Mouse (Mus musculus) MEL (cell line): ENCODE data around the gene Slc22a7.
A peak's percentile ranks its signal among the peaks of the same experiment; 100 is the strongest.

Experiments used
- CHD1 ChIP-seq: IDR thresholded peaks from 2 replicates; pipeline ENCODE4 v1.6.1; 2012; ENCODE audit warnings: low read depth, mild to moderate bottlenecking, inconsistent platforms, low read length, improper control_type of control experiment
- CHD2 ChIP-seq: IDR thresholded peaks from 2 replicates; pipeline ENCODE4 v1.6.1; 2011; ENCODE audit warnings: low read length, improper control_type of control experiment
- CTCF ChIP-seq, 3 experiments: IDR thresholded peaks in 2 of 3; conservative IDR thresholded peaks in 1 of 3; 2 replicates each; pipeline ENCODE4 v1.5.1; 2011 to 2012; ENCODE audit warnings: low read length in 3 of 3, low read depth in 2 of 3, mild to moderate bottlenecking in 2 of 3, improper control_type of control experiment in 1 of 3, inconsistent platforms in 1 of 3, mixed read lengths in 1 of 3, moderate library complexity in 1 of 3; ENCODE audit not compliant: control insufficient read depth in 1 of 3, insufficient read depth in 1 of 3, poor library complexity in 1 of 3, severe bottlenecking in 1 of 3
- GATA1 ChIP-seq: IDR thresholded peaks from 2 replicates; pipeline ENCODE4 v1.6.1; 2011; ENCODE audit warnings: low read depth, low read length, improper control_type of control experiment
- MAFK ChIP-seq: IDR thresholded peaks from 2 replicates; pipeline ENCODE4 v1.6.1; 2011; ENCODE audit warnings: low read depth, mild to moderate bottlenecking, low read length, improper control_type of control experiment, borderline replicate concordance
- MAX ChIP-seq: IDR thresholded peaks from 2 replicates; pipeline ENCODE4 v1.6.1; 2011; ENCODE audit warnings: low read length, improper control_type of control experiment
- MEF2A ChIP-seq: IDR thresholded peaks from 2 replicates; pipeline ENCODE4 v1.6.1; 2014; ENCODE audit warnings: low read depth, mild to moderate bottlenecking, inconsistent platforms, low read length, improper control_type of control experiment; ENCODE audit not compliant: poor library complexity, insufficient replicate concordance, severe bottlenecking; ENCODE audit errors: extremely low read depth
- POLR2A ChIP-seq, 2 experiments: IDR thresholded peaks; 2 replicates each; pipeline ENCODE4 v1.6.1; 2011 to 2012; ENCODE audit warnings: low read length in 2 of 2, mild to moderate bottlenecking in 2 of 2, control low read depth in 1 of 2, improper control_type of control experiment in 1 of 2, low read depth in 1 of 2, moderate library complexity in 1 of 2; ENCODE audit not compliant: control insufficient read depth in 1 of 2, insufficient read depth in 1 of 2, poor library complexity in 1 of 2
- POLR2AphosphoS2 ChIP-seq: IDR thresholded peaks from 2 replicates; pipeline ENCODE4 v1.6.1; 2011; ENCODE audit warnings: low read length, improper control_type of control experiment
- TBP ChIP-seq: IDR thresholded peaks from 2 replicates; pipeline ENCODE4 v1.8.0; 2011; ENCODE audit warnings: low read depth, low read length, improper control_type of control experiment

- TF ChIP-seq CTCF (IDR thresholded peaks at IDR 0.05 in 2 of 3, conservative IDR thresholded peaks at IDR 0.05 in 1 of 3; ENCODE audit: control insufficient read depth in 1 of 3, insufficient read depth in 1 of 3, low read depth in 2 of 3, low read length in 3 of 3, poor library complexity in 1 of 3, severe bottlenecking in 1 of 3) (no peak), MEF2A (no peak), TBP (0 out of 2 replicates have a peak, but pooled peaks have one; percentile 27), POLR2AphosphoS2 (peak; percentile 86; the same call in 1 of the 2 replicates), GATA1 (no peak), POLR2A (IDR thresholded peaks at IDR 0.05; ENCODE audit: control insufficient read depth in 1 of 2, insufficient read depth in 1 of 2, low read depth in 1 of 2, low read length in 2 of 2, poor library complexity in 1 of 2) (peak; percentile 97 to 98), MAX (peak; percentile 92), CHD1 (no peak), CHD2 (no peak), MAFK (no peak)
Observed at GRCm38 (mm10) chr17:46383294-46384060, 54.8 kb downstream of the Slc22a7 start, which contains the start of gene Zfp318.
